8 mouse cellular contexts compared by ENCODE assay signal in the genomic region with DNA sequence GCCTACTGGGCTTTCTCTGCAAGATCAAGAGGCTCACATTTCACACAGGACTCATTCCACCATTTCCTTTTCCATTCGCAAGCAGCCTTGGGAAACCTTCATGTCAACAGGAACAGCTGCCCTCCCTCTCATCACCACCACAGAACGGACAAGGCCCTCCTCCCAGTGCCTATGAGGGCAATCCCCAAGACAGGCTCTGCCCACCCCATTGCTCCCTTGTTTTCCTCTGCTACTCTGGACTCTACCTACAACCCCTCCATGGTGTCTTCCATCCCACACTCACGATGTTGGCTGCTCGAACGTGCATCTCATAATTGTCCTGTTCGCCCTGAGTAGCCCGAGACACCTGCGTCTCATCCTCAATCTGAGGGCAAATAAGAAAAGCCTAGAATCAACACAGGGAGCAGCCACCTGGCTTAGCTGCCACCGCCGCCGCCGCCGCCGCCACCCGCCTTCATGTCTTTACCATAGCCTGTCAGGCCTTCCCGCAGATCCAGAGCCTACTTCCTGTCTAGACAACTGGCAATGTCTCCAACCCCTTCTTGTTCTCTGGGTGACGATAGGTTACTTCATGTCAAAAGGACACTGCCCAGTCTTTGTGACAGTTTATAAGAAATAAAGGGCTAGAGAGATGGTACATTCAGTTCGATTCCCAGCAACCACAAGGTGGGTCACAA. TPM values are rescaled to one million over a fixed set of nuclear protein-coding genes. Genes with fewer than 3 reads are reported as not detected.
A peak's percentile ranks its signal among the peaks of the same experiment; 100 is the strongest.
DNase-seq lines count a peak whose midpoint lies in the region; ATAC-seq and TF ChIP-seq lines count a peak whose summit lies in the region.

No protein-coding gene starts in this region.

- TF ChIP-seq POLR2A in MEL (IDR thresholded peaks at IDR 0.05; ENCODE audit: control insufficient read depth in 1 of 2, insufficient read depth in 1 of 2, low read depth in 1 of 2, low read length in 2 of 2, poor library complexity in 1 of 2) (no peak), myocyte (IDR thresholded peaks at IDR 0.05; ENCODE audit: insufficient read length, low read depth) (no peak)

- H3K9me3 ChIP-seq in heart, embryonic 13.5 days, result no peaks in the 10 kb centered on the region
- H3K9me3 ChIP-seq in MEL (replicated peaks; ENCODE audit: insufficient read depth, low read length), result no peaks in the 10 kb centered on the region
- H3K9me3 ChIP-seq in hindbrain, postnatal 0 days (ENCODE audit: low read length), result no peaks in the 10 kb centered on the region

- TF ChIP-seq RAD21 in MEL (IDR thresholded peaks at IDR 0.05; ENCODE audit: low read depth, low read length), result no peak

- H3K4me2 ChIP-seq in heart, embryonic 13.5 days, result peak overlapping the region; percentile 90
- H3K4me2 ChIP-seq in hindbrain, postnatal 0 days (ENCODE audit: low read depth, low read length), result peak overlapping the region; percentile 66
- peak overlapping the region; percentile 98 for H3K4me2 ChIP-seq in myocyte (ENCODE audit: low read depth)

- TF ChIP-seq EP300 in MEL (IDR thresholded peaks at IDR 0.05; ENCODE audit: low read depth in 1 of 2, low read length in 2 of 2), result no peak

- intact Hi-C loops in left cerebral cortex, postnatal 4 days (cut with DNase I), result no loop called here

- H3K4me1 ChIP-seq in heart, embryonic 13.5 days, result peaks cover 43% of the 10 kb centered on the region
- H3K4me1 ChIP-seq in MEL (ENCODE audit: control insufficient read depth in 1 of 2, insufficient read depth in 2 of 2, low read length in 2 of 2), result peaks cover 2 to 11% of the 10 kb centered on the region in 2 experiments; a peak in 3 of 4 replicates
- peaks cover 9% of the 10 kb centered on the region; the same call in 1 of the 2 replicates for H3K4me1 ChIP-seq in hindbrain, postnatal 0 days (ENCODE audit: insufficient read depth, low read length)

- H3K9ac ChIP-seq in heart, embryonic 13.5 days, result peak overlapping the region; percentile 94
- peak overlapping the region; percentile 87 for H3K9ac ChIP-seq in MEL (ENCODE audit: control insufficient read depth, low read depth, low read length, poor library complexity, severe bottlenecking)
- peak overlapping the region; percentile 84 for H3K9ac ChIP-seq in hindbrain, postnatal 0 days (replicated peaks; ENCODE audit: low read length)

- H3ac ChIP-seq in myocyte (ENCODE audit: control insufficient read depth, insufficient read length), result no peak overlapping the region

- H3K27me3 ChIP-seq in heart, embryonic 13.5 days (replicated peaks), result no peaks in the 10 kb centered on the region
- H3K27me3 ChIP-seq in MEL (ENCODE audit: control insufficient read depth in 1 of 2, insufficient read depth in 2 of 2, low read length in 2 of 2) (no peaks in the 10 kb centered on the region), myocyte (ENCODE audit: control insufficient read depth, insufficient read depth, insufficient read length) (no peaks in the 10 kb centered on the region)
- no peaks in the 10 kb centered on the region for H3K27me3 ChIP-seq in hindbrain, postnatal 0 days (ENCODE audit: insufficient read depth, low read length)

- TF ChIP-seq CTCF in MEL (IDR thresholded peaks at IDR 0.05 in 2 of 3, conservative IDR thresholded peaks at IDR 0.05 in 1 of 3; ENCODE audit: control insufficient read depth in 1 of 3, insufficient read depth in 1 of 3, low read depth in 2 of 3, low read length in 3 of 3, poor library complexity in 1 of 3, severe bottlenecking in 1 of 3), result no peak
- no peak for TF ChIP-seq CTCF in hindbrain, postnatal 0 days (IDR thresholded peaks at IDR 0.05; ENCODE audit: low read depth)

- H3K79me2 ChIP-seq in MEL (ENCODE audit: control insufficient read depth, insufficient read depth, low read length, poor library complexity) (peaks cover 58% of the 10 kb centered on the region), myocyte (ENCODE audit: control insufficient read depth, insufficient read depth) (peaks cover 49% of the 10 kb centered on the region)

- H3K36me3 ChIP-seq in heart, embryonic 13.5 days, result peaks cover 67% of the 10 kb centered on the region
- peaks cover 5 to 16% of the 10 kb centered on the region in 2 experiments; a peak in 3 of 4 replicates for H3K36me3 ChIP-seq in MEL (ENCODE audit: control insufficient read depth in 1 of 2, insufficient read depth in 2 of 2, low read length in 2 of 2)
- H3K36me3 ChIP-seq in hindbrain, postnatal 0 days (ENCODE audit: insufficient read depth, low read length), result peaks cover 38% of the 10 kb centered on the region
- H3K36me3 ChIP-seq in myocyte (ENCODE audit: control insufficient read depth, insufficient read depth), result peaks cover 21% of the 10 kb centered on the region

- H3K4me3 ChIP-seq in heart, embryonic 13.5 days, result peak overlapping the region; percentile 96
- H3K4me3 ChIP-seq in MEL (ENCODE audit: control insufficient read depth in 1 of 2, insufficient read depth in 1 of 2, low read depth in 2 of 2, low read length in 2 of 2), result peak overlapping the region; percentile 70 to 76
- H3K4me3 ChIP-seq in hindbrain, postnatal 0 days (ENCODE audit: low read length), result peak overlapping the region; percentile 86; the same call in 1 of the 2 replicates
- H3K4me3 ChIP-seq in myocyte, result peak overlapping the region; percentile 95

- H3K27ac ChIP-seq in heart, embryonic 13.5 days (replicated peaks), result no peak overlapping the region; the same call in 1 of the 2 replicates
- H3K27ac ChIP-seq in MEL (ENCODE audit: control insufficient read depth, low read depth, low read length), result no peak overlapping the region
- H3K27ac ChIP-seq in hindbrain, postnatal 0 days, result no peak overlapping the region

- 76% methylated on average over 18 of the region's 18 CpGs for WGBS in heart, embryonic 13.5 days
- 86% methylated on average over 18 of the region's 18 CpGs for WGBS in hindbrain, postnatal 0 days

- DNase-seq in heart, adult 18-20 months, result no peak
- DNase-seq in MEL (ENCODE audit: low read depth, low spot score), result peak; percentile 42
- no peak for DNase-seq in hindbrain, postnatal 0 days (ENCODE audit: low spot score)
- no peak for DNase-seq in layer of hippocampus, adult 11-12 months (ENCODE audit: low spot score)
- no peak for DNase-seq in left cerebral cortex, postnatal 4 days
- no peak for DNase-seq in adipocyte (ENCODE audit: low spot score)

- ATAC-seq in heart, embryonic 13.5 days (ENCODE audit: extremely low read depth, insufficient number of reproducible peaks, low FRiP score, low TSS enrichment), result no peak
- ATAC-seq in hindbrain, postnatal 0 days, result no peak

RNA-seq across cellular contexts. Expression of a gene that starts 1.6 kb away (rescaled TPM):
- 37.8 and 41.2 TPM in 2 replicates for polyA plus RNA-seq in heart, embryonic 13.5 days (2015; fragmentation: Nextera tagmentation; extraction: Ambion mirVana)
- total RNA-seq in heart, adult 18-20 months (2021), result 10 to 100 TPM; 24.7 to 25.6 TPM
- total RNA-seq in MEL (2012; rRNA removed), result 64.6 and 90.1 TPM in 2 replicates
- polyA plus RNA-seq in MEL (2012; ENCODE audit: insufficient read depth in 1 of 2, insufficient read length in 2 of 2, low read depth in 1 of 2, low replicate concordance in 2 of 2, missing spikeins in 1 of 2) (10 to 100 TPM in 1 of 2 experiments, not detected in 1; 79.0 TPM), myocyte (2012; fragmentation: generic; extraction: Trizol) (38.6 TPM)
- 116 and 122 TPM in 2 replicates for total RNA-seq in hindbrain, postnatal 0 days (2014; rRNA removed)
- polyA plus RNA-seq in hindbrain, postnatal 0 days (2015; fragmentation: Nextera tagmentation; extraction: Ambion mirVana), result 125 and 141 TPM in 2 replicates
- 10 to 100 TPM; 52.3 to 56.2 TPM for total RNA-seq in left cerebral cortex, postnatal 4 days (2021)

RNA-seq across cellular contexts. Expression of a gene that starts 1.7 kb away (rescaled TPM):
- polyA plus RNA-seq in heart, embryonic 13.5 days (2015; fragmentation: Nextera tagmentation; extraction: Ambion mirVana), result 364 and 394 TPM in 2 replicates
- total RNA-seq in heart, adult 18-20 months (2021), result 100 to 1,000 TPM; 282 to 289 TPM
- 3,335 and 3,552 TPM in 2 replicates for total RNA-seq in MEL (2012; rRNA removed)
- 1,000 to 10,000 TPM in 1 of 2 experiments, not detected in 1; 1,526 TPM for polyA plus RNA-seq in MEL (2012; ENCODE audit: insufficient read depth in 1 of 2, insufficient read length in 2 of 2, low read depth in 1 of 2, low replicate concordance in 2 of 2, missing spikeins in 1 of 2)
- total RNA-seq in hindbrain, postnatal 0 days (2014; rRNA removed), result 863 and 1,008 TPM in 2 replicates
- 446 and 467 TPM in 2 replicates for polyA plus RNA-seq in hindbrain, postnatal 0 days (2015; fragmentation: Nextera tagmentation; extraction: Ambion mirVana)
- polyA plus RNA-seq in myocyte (2012; fragmentation: generic; extraction: Trizol), result 2,027 TPM
- total RNA-seq in left cerebral cortex, postnatal 4 days (2021), result 100 to 1,000 TPM; 422 to 425 TPM

RNA-seq across cellular contexts. Expression of a gene that starts 6.2 kb away (rescaled TPM):
- 12.8 and 13.2 TPM in 2 replicates for polyA plus RNA-seq in heart, embryonic 13.5 days (2015; fragmentation: Nextera tagmentation; extraction: Ambion mirVana)
- 10 to 100 TPM; 11.7 to 14.2 TPM for total RNA-seq in heart, adult 18-20 months (2021)
- 52.2 and 65.9 TPM in 2 replicates for total RNA-seq in MEL (2012; rRNA removed)
- polyA plus RNA-seq in MEL (2012; ENCODE audit: insufficient read depth in 1 of 2, insufficient read length in 2 of 2, low read depth in 1 of 2, low replicate concordance in 2 of 2, missing spikeins in 1 of 2) (10 to 100 TPM in 1 of 2 experiments, not detected in 1; 61.8 TPM), myocyte (2012; fragmentation: generic; extraction: Trizol) (16.7 TPM)
- 13.9 and 16.5 TPM in 2 replicates for total RNA-seq in hindbrain, postnatal 0 days (2014; rRNA removed)
- polyA plus RNA-seq in hindbrain, postnatal 0 days (2015; fragmentation: Nextera tagmentation; extraction: Ambion mirVana), result 20.5 and 22.3 TPM in 2 replicates
- 10 to 100 TPM; 32.3 to 33.8 TPM for total RNA-seq in left cerebral cortex, postnatal 4 days (2021)

RNA-seq across cellular contexts. Expression of a gene that starts 7.3 kb away (rescaled TPM):
- polyA plus RNA-seq in heart, embryonic 13.5 days (2015; fragmentation: Nextera tagmentation; extraction: Ambion mirVana), result 31.5 and 35.6 TPM in 2 replicates
- 10 to 100 TPM; 12.8 to 15.3 TPM for total RNA-seq in heart, adult 18-20 months (2021)
- 41.0 and 63.1 TPM in 2 replicates for total RNA-seq in MEL (2012; rRNA removed)
- 10 to 100 TPM in 1 of 2 experiments, not detected in 1; 84.8 TPM for polyA plus RNA-seq in MEL (2012; ENCODE audit: insufficient read depth in 1 of 2, insufficient read length in 2 of 2, low read depth in 1 of 2, low replicate concordance in 2 of 2, missing spikeins in 1 of 2)
- total RNA-seq in hindbrain, postnatal 0 days (2014; rRNA removed), result 16.3 and 24.4 TPM in 2 replicates
- 50.4 and 54.6 TPM in 2 replicates for polyA plus RNA-seq in hindbrain, postnatal 0 days (2015; fragmentation: Nextera tagmentation; extraction: Ambion mirVana)
- polyA plus RNA-seq in myocyte (2012; fragmentation: generic; extraction: Trizol), result 34.9 TPM
- 10 to 100 TPM; 34.8 to 35.1 TPM for total RNA-seq in left cerebral cortex, postnatal 4 days (2021)

RNA-seq across cellular contexts. Expression of a gene that starts 7.5 kb away (rescaled TPM):
- polyA plus RNA-seq in heart, embryonic 13.5 days (2015; fragmentation: Nextera tagmentation; extraction: Ambion mirVana), result 43.4 and 44.3 TPM in 2 replicates
- 10 to 100 TPM; 61.3 to 61.6 TPM for total RNA-seq in heart, adult 18-20 months (2021)
- total RNA-seq in MEL (2012; rRNA removed), result 52.1 and 56.5 TPM in 2 replicates
- polyA plus RNA-seq in MEL (2012; ENCODE audit: insufficient read depth in 1 of 2, insufficient read length in 2 of 2, low read depth in 1 of 2, low replicate concordance in 2 of 2, missing spikeins in 1 of 2) (10 to 100 TPM in 1 of 2 experiments, not detected in 1; 74.8 TPM), myocyte (2012; fragmentation: generic; extraction: Trizol) (53.8 TPM)
- total RNA-seq in hindbrain, postnatal 0 days (2014; rRNA removed), result 63.1 and 63.4 TPM in 2 replicates
- polyA plus RNA-seq in hindbrain, postnatal 0 days (2015; fragmentation: Nextera tagmentation; extraction: Ambion mirVana), result 112 and 117 TPM in 2 replicates
- total RNA-seq in left cerebral cortex, postnatal 4 days (2021), result 10 to 100 TPM; 69.5 to 72.4 TPM
